Mouse (Mus musculus) induced T-regulatory cell, adult 2 months (primary cell): Measurements from ENCODE around the gene Pigb.

Experiments used
- DNase-seq: peaks from one replicate; pipeline ENCODE4 v3.0.0-alpha.2; 2012; ENCODE audit warnings: low read depth

Gene Pigb

GRCm38 (mm10) chr9:72992576-72992975, 47.6 kb downstream of the Pigb start:
- no peak for DNase-seq

- no peak for DNase-seq
Observed at GRCm38 (mm10) chr9:72991420-72991819, 48.8 kb downstream of the Pigb start.

GRCm38 (mm10) chr9:72988706-72989105, 51.5 kb downstream of the Pigb start:
- DNase-seq = no peak

GRCm38 (mm10) chr9:72987703-72988102, 52.5 kb downstream of the Pigb start:
- peak; percentile 33 for DNase-seq

GRCm38 (mm10) chr9:72985250-72986220, 54.6 kb downstream of the Pigb start, which contains the start of the genes Ccpg1os and Ccpg1:
TSS of gene Ccpg1os (minus strand) at chr9:72985382.
TSS of gene Ccpg1 (plus strand) at chr9:72985429.
- peak; percentile 98 for DNase-seq

GRCm38 (mm10) chr9:72983066-72983465, 57.1 kb downstream of the Pigb start:
- DNase-seq = peak; percentile 54

GRCm38 (mm10) chr9:72975242-72975641, 64.9 kb downstream of the Pigb start:
- DNase-seq = no peak

GRCm38 (mm10) chr9:72974734-72975133, 65.4 kb downstream of the Pigb start:
- DNase-seq = no peak

GRCm38 (mm10) chr9:72972984-72973383, 67.2 kb downstream of the Pigb start:
- DNase-seq = no peak

GRCm38 (mm10) chr9:72972435-72972834, 67.7 kb downstream of the Pigb start:
- DNase-seq = no peak

GRCm38 (mm10) chr9:72969874-72970273, 70.3 kb downstream of the Pigb start:
- peak; percentile 91 for DNase-seq

- DNase-seq = peak; percentile 89
Observed at GRCm38 (mm10) chr9:72968349-72969061, 71.7 kb downstream of the Pigb start.

- peak; percentile 92 for DNase-seq
Observed at GRCm38 (mm10) chr9:72961959-72962358, 78.2 kb downstream of the Pigb start.

- DNase-seq = no peak
Observed at GRCm38 (mm10) chr9:72961346-72961745, 78.8 kb downstream of the Pigb start.

- peak; percentile 95 for DNase-seq
Observed at GRCm38 (mm10) chr9:72958521-72959450, 81.4 kb downstream of the Pigb start, which contains the start of the genes Dyx1c1 and Gm44503. TSS of gene Dyx1c1 (plus strand) at chr9:72958785. TSS of gene Gm44503 (plus strand) at chr9:72958852.
